Mouse (Mus musculus) skeletal muscle tissue, postnatal 0 days (tissue): ENCODE results near the gene Wbp1. TPM values are rescaled to one million over a fixed set of nuclear protein-coding genes. Genes with fewer than 3 reads are reported as not detected.

ENCODE experiments used
- microRNA counts: library from miRNA; unstranded; fragments of <30 nt; microRNA quantifications from one replicate; lab custom pipeline; 2015
- microRNA-seq, 2 experiments: library from miRNA; unstranded; fragments of <30 nt; microRNA quantifications; one replicate each; pipeline ENCODE4; 2016
- polyA plus RNA-seq: library from polyadenylated mRNA; unstranded; fragments of >200 nt; fragmentation: Nextera tagmentation; extraction: Ambion mirVana; gene quantifications from 2 replicates; pipeline ENCODE4 v1.2.1, GENCODE M21; 2015

Wbp1 gene
- 41.1 and 47.1 TPM in 2 replicates for polyA plus RNA-seq

GRCm38 (mm10) chr6:83120930-83121862, at the start of gene Wbp1:
Gene Wbp1 (minus strand): TSS chr6:83121559.

GRCm38 (mm10) chr6:83165607-83166242, 44.4 kb upstream of the Wbp1 start, which contains the start of gene Dctn1:
Gene Dctn1 (plus strand): TSS chr6:83165920.

GRCm38 (mm10) chr6:83156259-83156684, 34.9 kb upstream of the Wbp1 start, which contains the start of the genes Wdr54 and 1700003E16Rik:
Gene Wdr54 (minus strand): TSS chr6:83156397.
Gene 1700003E16Rik (plus strand): TSS chr6:83156404.

GRCm38 (mm10) chr6:83134951-83135513, 13.7 kb upstream of the Wbp1 start, which contains the start of gene Rtkn:
Gene Rtkn (plus strand): TSS chr6:83135463.

GRCm38 (mm10) chr6:83125331-83125730, 4.0 kb upstream of the Wbp1 start, which contains the start of gene Ino80b:
Gene Ino80b (minus strand): TSS chr6:83125431.

GRCm38 (mm10) chr6:83115011-83115671, 6.2 kb downstream of the Wbp1 start, which contains the start of gene Mogs:
Gene Mogs (plus strand): TSS chr6:83115496.

GRCm38 (mm10) chr6:83108762-83109668, 12.3 kb downstream of the Wbp1 start, which contains the start of gene Mrpl53:
Gene Mrpl53 (plus strand): TSS chr6:83109040.

GRCm38 (mm10) chr6:83101316-83101687, 20.1 kb downstream of the Wbp1 start, which contains the start of the genes Ccdc142 and Gm42688:
Gene Ccdc142 (plus strand): TSS chr6:83101601.
Gene Gm42688 (plus strand): TSS chr6:83101617.

GRCm38 (mm10) chr6:83086121-83087035, 35.0 kb downstream of the Wbp1 start, which contains the start of gene Lbx2:
Gene Lbx2 (plus strand): TSS chr6:83086367.

GRCm38 (mm10) chr6:83077630-83078323, 43.6 kb downstream of the Wbp1 start, which contains the start of gene Pcgf1:
Gene Pcgf1 (plus strand): TSS chr6:83077869.

GRCm38 (mm10) chr6:83070247-83070310, 51.3 kb downstream of the Wbp1 start, which contains the start of gene Tlx2:
Gene Tlx2 (minus strand): TSS chr6:83070293.

MicroRNAs within 50 kb of the gene (microRNA counts, 519-probe panel; counts per million panel counts)
- 296 counts per million, percentile 58 among the panel's probes with 10 or more counts for microRNA mmu-miR-3470a+mmu-miR-3470b (lab: Ali Mortazavi, UCI)

Small RNA genes within 50 kb of the gene (microRNA-seq; reads per million reads assigned to microRNA genes)
- gene Mir3470a: 0 reads per million in 2 experiments

Other genes starting within 250 kb of the Wbp1 start
- gene Sema4f, start 181.8 kb downstream of the Wbp1 start, polyA plus RNA-seq: 0.72 and 0.87 TPM in 2 replicates
- 0.37 TPM in 1 of 2 replicates, not detected in the other for gene M1ap, start 174.7 kb downstream of the Wbp1 start, polyA plus RNA-seq
- 4.6 and 5.5 TPM in 2 replicates for gene Dok1, start 88.1 kb downstream of the Wbp1 start, polyA plus RNA-seq
- gene Loxl3, start 87.4 kb downstream of the Wbp1 start, polyA plus RNA-seq: 10.7 and 13.4 TPM in 2 replicates
- gene Aup1, start 67.0 kb downstream of the Wbp1 start, polyA plus RNA-seq: 107 and 111 TPM in 2 replicates
- 49.1 and 50.5 TPM in 2 replicates for gene Htra2, start 66.3 kb downstream of the Wbp1 start, polyA plus RNA-seq
- 0.12 and 0.21 TPM in 2 replicates for gene Dqx1, start 63.7 kb downstream of the Wbp1 start, polyA plus RNA-seq
- gene Tlx2, start 51.3 kb downstream of the Wbp1 start, polyA plus RNA-seq: not detected in 2 replicates
- gene Pcgf1, start 43.7 kb downstream of the Wbp1 start, polyA plus RNA-seq: 10.8 and 11.5 TPM in 2 replicates
- 0.72 and 0.74 TPM in 2 replicates for gene Lbx2, start 35.2 kb downstream of the Wbp1 start, polyA plus RNA-seq
- gene Ccdc142, start 20.0 kb downstream of the Wbp1 start, polyA plus RNA-seq: 1.1 and 1.7 TPM in 2 replicates
- gene Gm42688, start 19.9 kb downstream of the Wbp1 start, polyA plus RNA-seq: 1.3 and 1.6 TPM in 2 replicates
- 194 and 207 TPM in 2 replicates for gene Mrpl53, start 12.5 kb downstream of the Wbp1 start, polyA plus RNA-seq
- gene Mogs, start 6.1 kb downstream of the Wbp1 start, polyA plus RNA-seq: 12.7 and 13.6 TPM in 2 replicates
- 6.5 and 9.5 TPM in 2 replicates for gene Ino80b, start 3.9 kb upstream of the Wbp1 start, polyA plus RNA-seq
- gene Rtkn, start 13.9 kb upstream of the Wbp1 start, polyA plus RNA-seq: 18.9 and 22.0 TPM in 2 replicates
- gene Wdr54, start 34.8 kb upstream of the Wbp1 start, polyA plus RNA-seq: 1.1 and 1.5 TPM in 2 replicates
- gene 1700003E16Rik, start 34.8 kb upstream of the Wbp1 start, polyA plus RNA-seq: 0.41 and 0.54 TPM in 2 replicates
- 56.2 and 58.8 TPM in 2 replicates for gene Dctn1, start 44.4 kb upstream of the Wbp1 start, polyA plus RNA-seq
- gene Slc4a5, start 98.3 kb upstream of the Wbp1 start, polyA plus RNA-seq: 0.04 TPM in 1 of 2 replicates, not detected in the other
- 8.2 and 13.9 TPM in 2 replicates for gene Mthfd2, start 204.3 kb upstream of the Wbp1 start, polyA plus RNA-seq
- 19.0 and 20.2 TPM in 2 replicates for gene Mob1a, start 204.5 kb upstream of the Wbp1 start, polyA plus RNA-seq
- gene Bola3, start 227.6 kb upstream of the Wbp1 start, polyA plus RNA-seq: 310 and 323 TPM in 2 replicates